Mouse (Mus musculus) lung, postnatal 0 days (tissue): ENCODE results near the gene Cd163l1. TPM values are rescaled to one million over a fixed set of nuclear protein-coding genes. Genes with fewer than 3 reads are reported as not detected.

Experiments used
- ATAC-seq: fragments of 200-750 bp; cut with Nextera tagmentation; 2 replicates; pipeline ENCODE4 v1.8.0; 2017; ENCODE audit warnings: moderate library complexity
- DNase-seq: peaks from one replicate; pipeline ENCODE4 v3.0.0-alpha.2; 2016; ENCODE audit warnings: low spot score
- H3K27ac ChIP-seq: fragments of 300-500 bp; sonication (generic); 2 replicates; pipeline ENCODE4 v1.5.1; 2014; ENCODE audit warnings: antibody characterized with exemption, mild to moderate bottlenecking, low read length, mixed read lengths
- H3K27me3 ChIP-seq: fragments of 300-500 bp; sonication (generic); replicated peaks from 2 replicates; pipeline ENCODE4 v1.6.1; 2014; ENCODE audit warnings: low read length, mixed read lengths; ENCODE audit not compliant: insufficient read depth
- H3K36me3 ChIP-seq: fragments of 300-500 bp; sonication (generic); 2 replicates; pipeline ENCODE4 v1.6.1; 2014; ENCODE audit warnings: low read length, mixed read lengths; ENCODE audit not compliant: insufficient read depth
- H3K4me1 ChIP-seq: fragments of 300-500 bp; sonication (generic); 2 replicates; pipeline ENCODE4 v1.6.1; 2014; ENCODE audit warnings: antibody characterized with exemption, low read depth, low read length, mixed read lengths; ENCODE audit not compliant: insufficient read depth
- H3K4me2 ChIP-seq: fragments of 300-500 bp; sonication (generic); replicated peaks from 2 replicates; pipeline ENCODE4 v1.6.1; 2014; ENCODE audit warnings: low read depth, mild to moderate bottlenecking, low read length, moderate library complexity, mixed read lengths
- H3K4me3 ChIP-seq: fragments of 300-500 bp; sonication (generic); 2 replicates; pipeline ENCODE4 v1.5.1; 2014; ENCODE audit warnings: low read depth, low read length
- H3K9ac ChIP-seq: fragments of 300-500 bp; sonication (generic); replicated peaks from 2 replicates; pipeline ENCODE4 v1.6.1; 2014; ENCODE audit warnings: low read depth, mild to moderate bottlenecking
- H3K9me3 ChIP-seq: fragments of 300-500 bp; sonication (generic); 2 replicates; pipeline ENCODE4 v1.6.1; 2016; ENCODE audit warnings: low read length, mixed read lengths
- CTCF ChIP-seq: IDR thresholded peaks from 2 replicates; pipeline ENCODE4 v1.5.1; 2016; ENCODE audit warnings: antibody characterized with exemption, mild to moderate bottlenecking
- EP300 ChIP-seq: IDR thresholded peaks from 2 replicates; pipeline ENCODE4 v1.6.1; 2016; ENCODE audit warnings: antibody characterized with exemption, mild to moderate bottlenecking, control low read depth
- WGBS: fragments of 180-500 bp; shearing (Covaris S2); extraction: QIAGEN DNeasy Blood & Tissue Kit; methylation state at CpG from one replicate; pipeline ENCODE4 v1.1.7; 2014; 5-methylcytosine and 5-hydroxymethylcytosine counted together
- polyA plus RNA-seq: library from polyadenylated mRNA; unstranded; fragments of >200 nt; fragmentation: Nextera tagmentation; extraction: Ambion mirVana; gene quantifications from 2 replicates; pipeline ENCODE4 v1.2.1, GENCODE M21; 2015

The Cd163l1 gene
- polyA plus RNA-seq, 1 experiment from 2014 or later = 0.23 TPM

GRCm38 (mm10) chr7:140194031-140194430 lies 24.0 kb upstream of the Cd163l1 start:
- ATAC-seq (no peak), DNase-seq (no peak)
- H3K9ac ChIP-seq = no peak overlapping the region
- H3K4me2 ChIP-seq = no peak overlapping the region
- no peaks in the 10 kb centered on the region for H3K9me3 ChIP-seq
- no peak overlapping the region for H3K4me3 ChIP-seq
- H3K36me3 ChIP-seq = no peaks in the 10 kb centered on the region
- no peak for TF ChIP-seq CTCF
- TF ChIP-seq EP300 = no peak
- no peaks in the 10 kb centered on the region for H3K27me3 ChIP-seq
- 84% methylated on average over 4 of the region's 4 CpGs for WGBS
- H3K4me1 ChIP-seq = no peaks in the 10 kb centered on the region
- no peak overlapping the region for H3K27ac ChIP-seq

GRCm38 (mm10) chr7:140196002-140196401 lies 22.1 kb upstream of the Cd163l1 start:
- Histone ChIP-seq H3K4me3 (no peak overlapping the region), H3K27me3 (no peaks in the 10 kb centered on the region), H3K36me3 (no peaks in the 10 kb centered on the region), H3K9ac (no peak overlapping the region), H3K4me1 (no peaks in the 10 kb centered on the region), H3K4me2 (no peak overlapping the region), H3K9me3 (no peaks in the 10 kb centered on the region), H3K27ac (no peak overlapping the region)
- 73% methylated on average over 8 of the region's 8 CpGs for WGBS
- no peak for ATAC-seq
- no peak for DNase-seq
- TF ChIP-seq EP300 = no peak
- TF ChIP-seq CTCF = no peak

- WGBS = 74% methylated on average over 4 of the region's 4 CpGs
- no peak for TF ChIP-seq CTCF
- TF ChIP-seq EP300 = no peak
- Histone ChIP-seq H3K4me2 (no peak overlapping the region), H3K27me3 (no peaks in the 10 kb centered on the region), H3K9me3 (no peaks in the 10 kb centered on the region), H3K9ac (no peak overlapping the region), H3K36me3 (no peaks in the 10 kb centered on the region), H3K27ac (no peak overlapping the region), H3K4me3 (no peak overlapping the region), H3K4me1 (no peaks in the 10 kb centered on the region)
- DNase-seq (no peak), ATAC-seq (no peak)
Observed at GRCm38 (mm10) chr7:140201090-140201489, 17.0 kb upstream of the Cd163l1 start.

GRCm38 (mm10) chr7:140205864-140206263 lies 12.2 kb upstream of the Cd163l1 start, which contains the start of gene Olfr524:
Gene Olfr524, minus strand, starts transcription at chr7:140205964.
- H3K27ac ChIP-seq = no peak within 1 kb of the TSS
- ATAC-seq = no peak
- no peak for TF ChIP-seq CTCF
- no peak for TF ChIP-seq EP300

GRCm38 (mm10) chr7:140206904-140207303 lies 11.2 kb upstream of the Cd163l1 start:
- WGBS = 79% methylated on average over 3 of the region's 3 CpGs
- no peak overlapping the region for H3K9ac ChIP-seq
- H3K4me1 ChIP-seq = no peaks in the 10 kb centered on the region
- H3K27me3 ChIP-seq = no peaks in the 10 kb centered on the region
- ATAC-seq = no peak
- H3K9me3 ChIP-seq = no peaks in the 10 kb centered on the region
- TF ChIP-seq EP300 (no peak), CTCF (no peak)
- no peak overlapping the region for H3K27ac ChIP-seq
- DNase-seq = no peak
- H3K36me3 ChIP-seq = no peaks in the 10 kb centered on the region
- no peak overlapping the region for H3K4me2 ChIP-seq
- H3K4me3 ChIP-seq = no peak overlapping the region

More at GRCm38 (mm10) chr7:140205864-140206263, 12.2 kb upstream of the Cd163l1 start, which contains the start of gene Olfr524:
- Histone ChIP-seq H3K4me1 (no peaks in the 10 kb centered on the region), H3K4me3 (no peak within 1 kb of the TSS), H3K27me3 (no peaks in the 10 kb centered on the region), H3K36me3 (no peaks in the 10 kb centered on the region), H3K9ac (no peak within 1 kb of the TSS), H3K9me3 (no peaks in the 10 kb centered on the region), H3K4me2 (no peak within 1 kb of the TSS)
- no peak for DNase-seq

GRCm38 (mm10) chr7:140208153-140208552 lies 9.9 kb upstream of the Cd163l1 start:
- ATAC-seq (no peak), DNase-seq (no peak)
- Histone ChIP-seq H3K27ac (no peak overlapping the region), H3K36me3 (no peaks in the 10 kb centered on the region), H3K9ac (no peak overlapping the region), H3K9me3 (no peaks in the 10 kb centered on the region), H3K4me3 (no peak overlapping the region), H3K4me1 (no peaks in the 10 kb centered on the region), H3K4me2 (no peak overlapping the region), H3K27me3 (no peaks in the 10 kb centered on the region)
- no peak for TF ChIP-seq EP300
- no peak for TF ChIP-seq CTCF
- 45% methylated on average over 8 of the region's 8 CpGs for WGBS

- no peak for DNase-seq
- no peak overlapping the region for H3K4me2 ChIP-seq
- H3K36me3 ChIP-seq = no peaks in the 10 kb centered on the region
- no peak overlapping the region for H3K9ac ChIP-seq
- H3K27ac ChIP-seq = no peak overlapping the region
- H3K9me3 ChIP-seq = no peaks in the 10 kb centered on the region
- no peak overlapping the region for H3K4me3 ChIP-seq
- H3K4me1 ChIP-seq = no peaks in the 10 kb centered on the region
- no peaks in the 10 kb centered on the region for H3K27me3 ChIP-seq
- TF ChIP-seq CTCF = no peak
- no peak for TF ChIP-seq EP300
- 42% methylated on average over 3 of the region's 3 CpGs for WGBS
- ATAC-seq = no peak
Observed at GRCm38 (mm10) chr7:140208677-140209076, 9.4 kb upstream of the Cd163l1 start.
